Mouse (Mus musculus): ENCODE results near the gene Patz1. TPM values are rescaled to one million over a fixed set of nuclear protein-coding genes. Genes with fewer than 3 reads are reported as not detected.

Patz1 gene
- total RNA-seq, 2 experiments from 2014 or later, result 48.3 to 49.2 TPM

- peak; percentile 73 to 77 for DNase-seq (ENCODE audit: low spot score in 2 of 2)
- intact Hi-C loops (cut with DNase I), result loop anchor here (2.0 kb wide), 1 partner anchor 62 kb away; the partner anchor contains the start of gene Limk2
Measured at GRCm38 (mm10) chr11:3347091-3347834, 58.6 kb downstream of the Patz1 start.

- intact Hi-C loops (cut with DNase I), result loop anchor here (2.0 kb wide), 1 partner anchor 61 kb away; the partner anchor contains the start of gene Limk2
Measured at GRCm38 (mm10) chr11:3347835-3348195, 59.1 kb downstream of the Patz1 start.

GRCm38 (mm10) chr11:3348576-3349342, 60.1 kb downstream of the Patz1 start:
- intact Hi-C loops (cut with DNase I), result no loop called here
- no peak for DNase-seq (ENCODE audit: low spot score in 2 of 2)

More at GRCm38 (mm10) chr11:3347835-3348195, 59.1 kb downstream of the Patz1 start:
- DNase-seq (ENCODE audit: low spot score in 2 of 2), result no peak

DNA sequence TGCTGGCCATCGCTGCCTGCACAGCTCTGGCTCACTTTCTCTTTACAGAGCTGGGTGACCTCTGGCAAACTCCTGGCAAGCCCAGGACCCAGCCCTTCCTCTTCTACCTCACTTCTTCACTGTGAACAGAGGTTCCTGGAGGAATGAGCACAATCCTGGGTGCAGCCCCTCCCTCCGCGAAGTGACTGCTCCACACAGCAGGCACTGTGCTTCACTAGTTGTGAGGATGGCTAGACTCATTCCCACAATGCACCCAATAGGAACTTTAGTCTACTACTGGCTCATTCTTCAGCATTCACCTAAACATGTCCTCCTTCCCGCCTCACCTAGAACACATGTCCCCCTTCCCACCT, 60.6 kb downstream of the Patz1 start:
- DNase-seq (ENCODE audit: low spot score in 2 of 2), result no peak
- intact Hi-C loops (cut with DNase I), result no loop called here

GRCm38 (mm10) chr11:3352131-3352530, 63.5 kb downstream of the Patz1 start:
- intact Hi-C loops (cut with DNase I), result no loop called here
- no peak for DNase-seq (ENCODE audit: low spot score in 2 of 2)

GRCm38 (mm10) chr11:3352990-3353585, 64.4 kb downstream of the Patz1 start:
- intact Hi-C loops (cut with DNase I), result no loop called here
- no peak for DNase-seq (ENCODE audit: low spot score in 2 of 2)

Other genes starting within 250 kb of the Patz1 start
- 10 to 100 TPM; 43.7 to 73.1 TPM for gene Sfi1, start 95.4 kb upstream of the Patz1 start, total RNA-seq (2021)
- 10 to 100 TPM; 57.4 to 72.3 TPM for gene Eif4enif1, start 86.5 kb upstream of the Patz1 start, total RNA-seq (2021)
- 10 to 100 TPM; 86.5 to 91.1 TPM for gene Drg1, start 22.5 kb upstream of the Patz1 start, total RNA-seq (2021)
- gene Pik3ip1, start 41.5 kb downstream of the Patz1 start, total RNA-seq (2021), result 10 to 100 TPM; 32.6 to 34.3 TPM
- gene Limk2, start 120.3 kb downstream of the Patz1 start, total RNA-seq (2021), result 100 to 1,000 TPM in 1 of 2 experiments, 10 to 100 TPM in 1; 82.9 to 103 TPM
- gene Rnf185, start 163.5 kb downstream of the Patz1 start, total RNA-seq (2021), result 10 to 100 TPM; 26.9 to 27.5 TPM
- gene Pla2g3, start 199.4 kb downstream of the Patz1 start, total RNA-seq (2021), result 1 to 10 TPM; 2.3 to 4.9 TPM
- 10 to 100 TPM; 53.7 to 58.3 TPM for gene Inpp5j, start 215.9 kb downstream of the Patz1 start, total RNA-seq (2021)
- gene Selenom, start 225.8 kb downstream of the Patz1 start, total RNA-seq (2021), result 100 to 1,000 TPM; 128 to 155 TPM

Data from left cerebral cortex, postnatal 36 days (tissue).